Mouse (Mus musculus): ENCODE measurements around the gene Rassf2.

GRCm38 (mm10) chr2:132079139-132079538 is 49.1 kb upstream of the Rassf2 start:
- TF ChIP-seq CTCF (IDR thresholded peaks at IDR 0.05; ENCODE audit: low read depth) (no peak), EP300 (IDR thresholded peaks at IDR 0.05; ENCODE audit: low read depth) (no peak)
